Mouse (Mus musculus) G1E (cell line): ENCODE measurements around the gene Rnf180. TPM values are rescaled to one million over a fixed set of nuclear protein-coding genes. Genes with fewer than 3 reads are reported as not detected.

Experiments
- ATAC-seq: 2 replicates; pipeline ENCODE4 v1.8.0; 2016; ENCODE audit warnings: mild to moderate bottlenecking; ENCODE audit not compliant: insufficient number of reproducible peaks, poor library complexity, low FRiP score, severe bottlenecking; ENCODE audit errors: extremely low read depth
- DNase-seq: peaks from one replicate; pipeline ENCODE4 v3.0.0; 2012; ENCODE audit warnings: low spot score
- H3K27me3 ChIP-seq: 2 replicates; pipeline ENCODE4 v1.6.1; 2012; ENCODE audit warnings: mild to moderate bottlenecking, low read length, inconsistent platforms; ENCODE audit not compliant: insufficient read depth
- H3K36me3 ChIP-seq: replicated peaks from 2 replicates; pipeline ENCODE3; 2012; ENCODE audit warnings: mild to moderate bottlenecking, inconsistent platforms
- H3K4me1 ChIP-seq: 2 replicates; pipeline ENCODE4 v1.6.1; 2012; ENCODE audit warnings: low read depth, low read length, inconsistent platforms, mixed read lengths; ENCODE audit not compliant: insufficient read depth
- H3K4me3 ChIP-seq: 2 replicates; pipeline ENCODE4 v1.5.1; 2012; ENCODE audit warnings: low read depth, mild to moderate bottlenecking, inconsistent platforms, low read length, moderate library complexity, mixed read lengths
- H3K9me3 ChIP-seq: replicated peaks from 2 replicates; pipeline ENCODE4 v1.6.1; 2012; ENCODE audit warnings: inconsistent platforms
- CTCF ChIP-seq: IDR thresholded peaks from 2 replicates; pipeline ENCODE4 v1.5.1; 2012; ENCODE audit warnings: low read depth, low read length, inconsistent platforms, mixed read lengths
- GATA1 ChIP-seq: IDR thresholded peaks from 2 replicates; pipeline ENCODE4 v1.6.1; 2012; ENCODE audit warnings: borderline replicate concordance, low read length, inconsistent platforms, mixed read lengths
- GATA2 ChIP-seq: IDR thresholded peaks from 2 replicates; pipeline ENCODE4 v1.6.1; 2012; ENCODE audit warnings: low read depth, low read length, inconsistent platforms, borderline replicate concordance
- POLR2AphosphoS5 ChIP-seq: IDR thresholded peaks from 2 replicates; pipeline ENCODE4 v1.6.1; 2012; ENCODE audit warnings: low read depth, low read length, inconsistent platforms; ENCODE audit not compliant: insufficient replicate concordance
- TAL1 ChIP-seq: conservative IDR thresholded peaks from 2 replicates; pipeline ENCODE4 v1.6.1; 2012; ENCODE audit warnings: low read depth, low read length, inconsistent platforms, mixed read lengths
- polyA plus RNA-seq: library from polyadenylated mRNA; stranded (reverse); fragments of >175 nt; gene quantifications from 2 replicates; pipeline ENCODE4 v1.2.3, GENCODE M21; 2012
- total RNA-seq, 2 experiments: library from RNA; stranded (forward) in 1 of 2; stranded (reverse) in 1 of 2; fragments of 200-1000 nt in 1 of 2; fragments of >200 nt in 1 of 2; fragmentation: Nextera tagmentation in 1 of 2; gene quantifications; 2 replicates each; pipeline ENCODE4 v1.2.3; 2014 to 2017

The Rnf180 gene
- total and polyA plus RNA-seq, 3 experiments = 0.11 TPM; not detected in 2

DNA sequence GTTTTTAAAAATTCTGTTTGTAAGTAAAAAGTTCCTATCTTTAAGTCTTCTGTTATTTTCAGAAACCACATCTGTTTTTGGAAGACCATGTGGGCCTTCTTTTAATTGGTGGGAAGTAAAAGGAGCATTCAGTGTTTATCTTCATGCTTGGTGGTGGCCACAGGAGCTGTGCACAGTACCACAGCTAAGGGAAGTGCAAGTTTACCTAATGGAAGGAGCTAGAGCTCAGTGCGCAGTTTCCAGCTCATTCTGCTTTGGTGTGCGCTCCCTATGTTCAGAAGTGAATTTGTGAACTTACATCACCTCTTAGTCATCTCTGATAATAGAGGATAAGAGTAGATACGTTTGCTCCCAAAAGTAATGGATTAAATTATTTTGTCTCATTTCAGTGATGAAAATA, 172.5 kb downstream of the Rnf180 start:
- H3K4me1 ChIP-seq = peaks cover 15% of the 10 kb centered on the region
- no peak overlapping the region for H3K4me3 ChIP-seq
- H3K36me3 ChIP-seq = no peaks in the 10 kb centered on the region
- H3K27me3 ChIP-seq = no peaks in the 10 kb centered on the region
- ATAC-seq (no peak), DNase-seq (no peak)
- H3K9me3 ChIP-seq = no peaks in the 10 kb centered on the region
- TF ChIP-seq TAL1 (no peak), GATA2 (no peak), POLR2AphosphoS5 (no peak), GATA1 (no peak), CTCF (no peak)

DNA sequence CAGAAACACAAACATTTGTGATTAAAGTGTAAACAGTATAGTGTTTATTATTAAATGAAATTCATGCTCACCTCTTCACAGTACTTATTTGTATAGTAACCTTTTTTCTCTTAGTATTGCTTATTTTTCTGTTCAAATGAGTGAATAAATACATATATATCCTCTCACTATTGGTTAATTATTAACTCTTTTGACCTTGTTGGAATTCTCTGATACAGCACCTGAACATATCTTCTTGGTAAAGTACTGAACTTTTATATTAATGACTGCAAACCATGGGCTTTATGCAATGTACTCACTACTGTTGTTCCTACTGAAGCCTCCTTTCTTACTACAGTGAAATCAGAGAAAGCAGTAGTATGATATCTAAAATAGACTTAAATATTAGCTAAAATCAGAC, 173.0 kb downstream of the Rnf180 start:
- H3K27me3 ChIP-seq = no peaks in the 10 kb centered on the region
- H3K4me3 ChIP-seq = no peak overlapping the region
- TF ChIP-seq CTCF = no peak
- TF ChIP-seq GATA1 = no peak
- no peak for TF ChIP-seq GATA2
- TF ChIP-seq TAL1 = no peak
- no peak for TF ChIP-seq POLR2AphosphoS5
- no peak for ATAC-seq
- DNase-seq = no peak
- no peaks in the 10 kb centered on the region for H3K36me3 ChIP-seq
- peaks cover 15% of the 10 kb centered on the region for H3K4me1 ChIP-seq
- no peaks in the 10 kb centered on the region for H3K9me3 ChIP-seq

DNA sequence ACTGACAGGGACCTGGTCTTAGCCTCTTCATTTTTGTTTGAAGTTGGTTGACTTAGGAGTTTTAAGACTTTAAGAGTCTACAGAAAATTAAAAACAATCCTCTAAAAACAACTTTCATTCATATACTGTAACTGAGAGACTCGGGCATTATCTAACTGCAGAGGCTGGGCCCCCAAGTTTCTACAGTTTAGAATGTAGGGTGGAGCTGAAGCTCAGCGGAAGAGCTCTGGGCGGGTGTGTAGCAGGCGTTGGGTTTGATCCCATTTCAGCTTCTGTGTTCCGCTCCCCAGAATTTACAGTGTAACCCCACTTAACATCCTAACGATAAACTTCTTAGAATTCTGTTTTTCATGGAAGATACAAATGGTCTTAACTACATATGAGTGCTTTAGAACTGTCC, 183.0 kb downstream of the Rnf180 start:
- Histone ChIP-seq H3K4me3 (no peak overlapping the region; the same call in 1 of the 2 replicates), H3K4me1 (peaks cover 24% of the 10 kb centered on the region), H3K36me3 (no peaks in the 10 kb centered on the region), H3K27me3 (no peaks in the 10 kb centered on the region), H3K9me3 (no peaks in the 10 kb centered on the region)
- no peak for TF ChIP-seq POLR2AphosphoS5
- TF ChIP-seq GATA2 = no peak
- TF ChIP-seq TAL1 = no peak
- no peak for TF ChIP-seq CTCF
- DNase-seq (peak; percentile 14), ATAC-seq (peak; percentile 70)

DNA sequence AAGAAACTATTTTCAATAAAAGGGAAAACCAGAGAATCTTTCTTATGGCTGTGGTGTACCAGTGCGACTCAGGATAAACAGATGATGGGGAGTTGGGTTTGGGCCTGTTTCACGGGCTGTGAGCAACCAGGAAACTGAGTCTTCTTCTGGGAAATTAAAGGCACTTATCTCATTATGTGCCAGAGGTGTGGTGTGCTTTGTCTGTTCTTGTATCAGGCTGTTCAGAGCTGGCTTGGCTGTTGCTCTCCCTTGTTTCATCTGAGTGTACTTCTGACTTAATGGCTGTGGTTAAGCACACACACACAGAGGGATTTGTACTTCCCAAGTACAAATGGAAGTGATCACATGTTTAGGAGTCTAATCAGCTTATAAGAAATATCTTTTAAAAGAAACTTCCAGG, 190.2 kb downstream of the Rnf180 start:
- peaks cover 25% of the 10 kb centered on the region for H3K4me1 ChIP-seq
- no peak overlapping the region for H3K4me3 ChIP-seq
- TF ChIP-seq POLR2AphosphoS5 (no peak), CTCF (no peak), GATA1 (no peak), GATA2 (no peak), TAL1 (no peak)
- DNase-seq (no peak), ATAC-seq (no peak)
- no peaks in the 10 kb centered on the region for H3K27me3 ChIP-seq
- no peaks in the 10 kb centered on the region for H3K9me3 ChIP-seq
- no peaks in the 10 kb centered on the region for H3K36me3 ChIP-seq

DNA sequence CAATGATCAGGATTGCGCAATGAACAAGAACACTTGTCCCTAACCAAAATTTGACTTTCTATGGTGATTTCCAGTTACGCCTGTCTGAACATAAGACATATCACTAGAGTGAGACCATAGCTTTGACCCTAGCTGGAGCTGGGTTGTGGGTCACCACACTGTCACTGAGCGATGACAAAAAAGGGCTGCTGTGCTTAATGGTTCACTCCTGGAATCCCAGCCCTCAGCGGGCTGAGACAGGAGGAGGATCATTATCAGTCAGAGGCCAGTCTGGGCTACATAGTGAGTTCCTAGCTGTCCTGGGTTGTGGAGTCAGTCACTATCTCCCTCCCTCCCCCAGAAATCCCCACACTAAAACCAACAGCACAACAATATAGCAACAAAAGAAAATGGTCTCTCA, 193.9 kb downstream of the Rnf180 start:
- no peak for ATAC-seq
- H3K27me3 ChIP-seq = no peaks in the 10 kb centered on the region
- peaks cover 21% of the 10 kb centered on the region for H3K4me1 ChIP-seq
- no peak for DNase-seq
- no peak overlapping the region for H3K4me3 ChIP-seq
- no peak for TF ChIP-seq GATA2
- H3K9me3 ChIP-seq = no peaks in the 10 kb centered on the region
- H3K36me3 ChIP-seq = no peaks in the 10 kb centered on the region

DNA sequence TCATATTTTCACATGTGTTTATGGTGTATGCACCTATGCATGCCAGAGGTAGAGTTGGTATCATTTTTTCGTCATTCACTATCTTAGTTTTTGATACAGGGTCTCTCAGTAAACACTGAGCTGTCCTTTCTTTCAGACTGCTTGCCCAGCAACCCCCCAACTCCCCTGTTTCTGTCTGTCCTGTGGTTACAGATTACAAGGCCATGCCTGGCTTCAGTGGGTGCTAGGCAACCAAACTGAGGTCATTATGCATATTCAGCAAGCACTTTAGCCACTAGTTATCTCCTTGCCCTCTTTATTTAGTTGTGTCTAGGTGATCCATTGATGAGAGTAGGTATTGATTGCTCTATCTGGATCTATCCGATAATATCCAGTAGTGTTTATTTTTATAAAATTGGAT, 198.3 kb downstream of the Rnf180 start:
- TF ChIP-seq GATA2 = no peak
- TF ChIP-seq POLR2AphosphoS5 = no peak
- TF ChIP-seq TAL1 = no peak
- TF ChIP-seq CTCF = no peak
- TF ChIP-seq GATA1 = no peak
- Histone ChIP-seq H3K36me3 (no peaks in the 10 kb centered on the region), H3K4me3 (no peak overlapping the region), H3K27me3 (no peaks in the 10 kb centered on the region), H3K4me1 (peaks cover 11% of the 10 kb centered on the region), H3K9me3 (no peaks in the 10 kb centered on the region)
- no peak for DNase-seq
- no peak for ATAC-seq

DNA sequence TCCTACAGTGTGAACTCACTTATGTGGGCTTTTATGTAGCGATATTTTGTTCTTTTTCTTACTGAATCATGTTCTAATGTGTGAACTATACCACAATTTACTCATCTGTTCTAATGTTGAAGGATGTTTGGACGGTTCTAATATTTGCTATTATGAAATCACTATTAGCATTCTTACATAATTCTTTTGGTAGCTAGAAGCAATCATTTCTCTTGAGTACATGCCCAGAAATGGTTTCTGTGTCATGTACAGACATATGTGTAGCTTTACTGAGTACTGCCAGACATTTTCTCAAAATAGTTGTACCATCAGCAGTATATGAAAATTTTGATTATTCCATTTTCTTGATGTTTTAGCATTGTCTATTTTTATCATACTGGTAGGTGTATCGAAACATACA, 205.3 kb downstream of the Rnf180 start:
- no peaks in the 10 kb centered on the region for H3K36me3 ChIP-seq
- TF ChIP-seq POLR2AphosphoS5 (no peak), GATA1 (no peak), TAL1 (no peak), CTCF (no peak), GATA2 (no peak)

More for the DNA sequence above, 205.3 kb downstream of the Rnf180 start:
- H3K27me3 ChIP-seq = no peaks in the 10 kb centered on the region
- peaks cover 7% of the 10 kb centered on the region for H3K4me1 ChIP-seq
- H3K9me3 ChIP-seq = no peaks in the 10 kb centered on the region
- no peak for ATAC-seq
- H3K4me3 ChIP-seq = no peak overlapping the region
- DNase-seq = no peak
